Mouse (Mus musculus): Measurements from ENCODE around the gene Gmds.

Gene Gmds

GRCm38 (mm10) chr13:32266721-32267120 lies 71.8 kb downstream of the Gmds start:
- DNase-seq: no peak

GRCm38 (mm10) chr13:32256121-32256520 lies 82.4 kb downstream of the Gmds start:
- no peak for DNase-seq

- no peak for DNase-seq
These were observed 86.3 kb downstream of the Gmds start for GRCm38 (mm10) chr13:32252276-32252675.

GRCm38 (mm10) chr13:32242200-32242599 lies 96.3 kb downstream of the Gmds start:
- no peak for DNase-seq

GRCm38 (mm10) chr13:32236269-32236678 lies 102.3 kb downstream of the Gmds start:
- no peak for DNase-seq

GRCm38 (mm10) chr13:32235046-32235445 lies 103.5 kb downstream of the Gmds start:
- DNase-seq: peak; percentile 43

- DNase-seq: peak; percentile 83
These were observed 104.5 kb downstream of the Gmds start for GRCm38 (mm10) chr13:32234019-32234418.

- no peak for DNase-seq
These were observed 106.1 kb downstream of the Gmds start for GRCm38 (mm10) chr13:32232391-32232790.

- DNase-seq: no peak
These were observed 106.6 kb downstream of the Gmds start for GRCm38 (mm10) chr13:32231956-32232355.

- no peak for DNase-seq
These were observed 110.5 kb downstream of the Gmds start for GRCm38 (mm10) chr13:32227874-32228562.

GRCm38 (mm10) chr13:32217647-32218046 lies 120.9 kb downstream of the Gmds start:
- no peak for DNase-seq

GRCm38 (mm10) chr13:32213702-32214452 lies 124.7 kb downstream of the Gmds start:
- no peak for DNase-seq

GRCm38 (mm10) chr13:32212125-32212524 lies 126.4 kb downstream of the Gmds start:
- DNase-seq: no peak

- DNase-seq: no peak
These were observed 131.2 kb downstream of the Gmds start for GRCm38 (mm10) chr13:32207172-32207908.

GRCm38 (mm10) chr13:32179906-32180305 lies 158.6 kb downstream of the Gmds start:
- peak; percentile 10 for DNase-seq

GRCm38 (mm10) chr13:32178682-32179081 lies 159.9 kb downstream of the Gmds start:
- no peak for DNase-seq

- no peak for DNase-seq
These were observed 160.6 kb downstream of the Gmds start for GRCm38 (mm10) chr13:32177852-32178453.

- DNase-seq: no peak
These were observed 163.5 kb downstream of the Gmds start for GRCm38 (mm10) chr13:32175028-32175427.

GRCm38 (mm10) chr13:32169173-32169572 lies 169.4 kb downstream of the Gmds start:
- peak; percentile 11 for DNase-seq

GRCm38 (mm10) chr13:32167806-32168205 lies 170.7 kb downstream of the Gmds start:
- DNase-seq: no peak

GRCm38 (mm10) chr13:32165581-32165980 lies 173.0 kb downstream of the Gmds start:
- no peak for DNase-seq

- no peak for DNase-seq
These were observed 177.0 kb downstream of the Gmds start for GRCm38 (mm10) chr13:32161567-32161966.

- no peak for DNase-seq
These were observed 180.3 kb downstream of the Gmds start for GRCm38 (mm10) chr13:32158240-32158639.
